Mouse (Mus musculus): Measurements from ENCODE around the gene Tpte.

GRCm38 (mm10) chr8:22302896-22303306, 19.7 kb downstream of the Tpte start:
- TF ChIP-seq GATA1 (IDR thresholded peaks at IDR 0.05; ENCODE audit: borderline replicate concordance, low read length) (no peak), FLI1 (IDR thresholded peaks at IDR 0.05; ENCODE audit: low read length) (no peak)
